Mouse (Mus musculus) small intestine, adult 2 months (tissue): Measurements from ENCODE around the gene Tmem132e. TPM values are rescaled to one million over a fixed set of nuclear protein-coding genes. Genes with fewer than 3 reads are reported as not detected.

Experiments
- H3K27ac ChIP-seq: fragments of 200-500 bp; 2 replicates; pipeline ENCODE4 v1.5.1; 2012; ENCODE audit warnings: low read depth, low read length, control low read depth, inconsistent platforms; ENCODE audit not compliant: insufficient read depth
- H3K27me3 ChIP-seq: fragments of 200-500 bp; 2 replicates; pipeline ENCODE4 v1.6.1; 2012; ENCODE audit warnings: mild to moderate bottlenecking, moderate library complexity, low read length, inconsistent platforms; ENCODE audit not compliant: control insufficient read depth, insufficient read depth
- H3K36me3 ChIP-seq: fragments of 200-500 bp; 2 replicates; pipeline ENCODE4 v1.6.1; 2012; ENCODE audit warnings: mild to moderate bottlenecking, low read length, control low read depth, inconsistent platforms; ENCODE audit not compliant: control insufficient read depth, insufficient read depth
- H3K4me1 ChIP-seq: fragments of 200-500 bp; 2 replicates; pipeline ENCODE4 v1.6.1; 2012; ENCODE audit warnings: low read length, inconsistent platforms, mixed read lengths; ENCODE audit not compliant: control insufficient read depth, insufficient read depth, insufficient read length
- H3K4me3 ChIP-seq: fragments of 200-500 bp; 2 replicates; pipeline ENCODE4 v1.5.1; 2012; ENCODE audit warnings: low read depth, mild to moderate bottlenecking, control low read depth, inconsistent platforms, low read length, moderate library complexity
- CTCF ChIP-seq: fragments of 200-500 bp; IDR thresholded peaks from 2 replicates; pipeline ENCODE4 v1.5.1; 2012; ENCODE audit warnings: low read depth, mild to moderate bottlenecking, control low read depth, inconsistent platforms, low read length, moderate library complexity, mixed read lengths; ENCODE audit not compliant: insufficient replicate concordance, insufficient read length; ENCODE audit errors: extremely low read depth
- POLR2A ChIP-seq: fragments of 200-500 bp; IDR thresholded peaks from 2 replicates; pipeline ENCODE4 v1.6.1; 2012; ENCODE audit warnings: low read depth, mild to moderate bottlenecking, control low read depth, inconsistent platforms, low read length, moderate library complexity
- WGBS: fragments of 180-500 bp; shearing (Covaris S2); methylation state at CpG from one replicate; pipeline ENCODE4 v1.1.7; 2018; 5-methylcytosine and 5-hydroxymethylcytosine counted together
- polyA plus RNA-seq: library from polyadenylated mRNA; depleted of rRNA; stranded (reverse); fragments of >200 nt; gene quantifications from 2 replicates; pipeline ENCODE4 v1.2.3, GENCODE M21; 2012

Tmem132e gene
- polyA plus RNA-seq, 1 experiment, result 3.7 TPM

- no peak overlapping the region for H3K27ac ChIP-seq
- WGBS, result 8% methylated on average over 62 of the region's 62 CpGs
- no peak for TF ChIP-seq CTCF
- H3K4me3 ChIP-seq, result peak overlapping the region; percentile 22; the same call in 1 of the 2 replicates
- H3K27me3 ChIP-seq, result peaks cover 16% of the 10 kb centered on the region
- no peaks in the 10 kb centered on the region for H3K36me3 ChIP-seq
- H3K4me1 ChIP-seq, result no peaks in the 10 kb centered on the region
Observed at GRCm38 (mm10) chr11:82434091-82434831, 45.6 kb downstream of the Tmem132e start.

- Histone ChIP-seq H3K36me3 (no peaks in the 10 kb centered on the region), H3K27ac (no peak overlapping the region), H3K4me1 (no peaks in the 10 kb centered on the region), H3K4me3 (no peak overlapping the region; the same call in 1 of the 2 replicates), H3K27me3 (peaks cover 16% of the 10 kb centered on the region)
- TF ChIP-seq POLR2A (no peak), CTCF (no peak)
- 12% methylated on average over 36 of the region's 36 CpGs for WGBS
Observed at GRCm38 (mm10) chr11:82434832-82435182, 46.1 kb downstream of the Tmem132e start.

GRCm38 (mm10) chr11:82448485-82448884 lies 59.8 kb downstream of the Tmem132e start:
- 56% methylated on average over 9 of the region's 9 CpGs for WGBS
- no peaks in the 10 kb centered on the region for H3K4me1 ChIP-seq
- H3K4me3 ChIP-seq, result no peak overlapping the region
- no peaks in the 10 kb centered on the region for H3K27me3 ChIP-seq
- H3K27ac ChIP-seq, result no peak overlapping the region
- H3K36me3 ChIP-seq, result no peaks in the 10 kb centered on the region
- TF ChIP-seq CTCF, result no peak

DNA sequence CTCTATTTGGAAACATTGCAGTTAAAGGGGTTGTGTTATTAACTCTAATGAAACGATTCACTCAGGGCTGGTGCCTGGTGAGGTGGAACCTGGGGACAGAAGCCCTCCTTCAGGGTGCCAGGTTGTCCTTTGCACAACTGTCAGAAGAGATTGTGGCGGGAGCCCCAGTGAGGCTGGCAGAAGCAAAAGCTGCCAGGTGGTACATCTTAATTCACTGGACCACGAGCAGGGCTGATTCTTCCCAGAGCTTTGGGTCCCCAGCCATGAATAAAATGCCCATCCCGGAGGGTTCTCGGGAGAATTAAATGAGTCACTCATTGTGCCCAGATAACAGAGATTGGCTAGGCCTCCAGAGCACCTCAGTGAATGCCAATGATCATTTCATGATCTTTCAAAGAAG lies 63.8 kb downstream of the Tmem132e start:
- H3K4me3 ChIP-seq, result no peak overlapping the region
- no peaks in the 10 kb centered on the region for H3K4me1 ChIP-seq
- no peaks in the 10 kb centered on the region for H3K27me3 ChIP-seq
- no peak for TF ChIP-seq POLR2A
- TF ChIP-seq CTCF, result no peak
- no peak overlapping the region for H3K27ac ChIP-seq
- H3K36me3 ChIP-seq, result no peaks in the 10 kb centered on the region
- WGBS, result 69% methylated on average over 5 of the region's 5 CpGs

DNA sequence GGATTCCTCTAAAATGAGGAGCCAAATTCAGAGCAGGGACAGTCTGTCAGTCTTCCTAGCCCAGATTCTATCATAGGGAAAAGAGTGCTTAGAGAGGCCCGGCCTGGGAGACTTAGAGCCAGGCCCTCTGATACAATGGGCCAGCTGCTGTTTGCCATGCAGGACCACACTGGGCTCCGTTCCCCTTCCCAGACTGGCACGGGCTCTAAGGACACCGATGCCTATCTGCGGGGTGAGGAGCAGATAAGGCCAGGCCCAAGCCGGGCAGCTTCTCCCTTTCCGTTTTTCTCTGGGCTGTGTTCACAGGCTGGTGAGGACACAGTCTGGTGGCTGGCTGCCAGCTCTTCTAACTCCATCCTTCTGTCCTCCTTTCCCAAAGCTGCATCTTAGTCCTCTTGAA lies 64.5 kb downstream of the Tmem132e start:
- Histone ChIP-seq H3K36me3 (no peaks in the 10 kb centered on the region), H3K4me3 (no peak overlapping the region), H3K27me3 (no peaks in the 10 kb centered on the region), H3K27ac (no peak overlapping the region), H3K4me1 (no peaks in the 10 kb centered on the region)
- 67% methylated on average over 7 of the region's 7 CpGs for WGBS
- TF ChIP-seq POLR2A (no peak), CTCF (no peak)

DNA sequence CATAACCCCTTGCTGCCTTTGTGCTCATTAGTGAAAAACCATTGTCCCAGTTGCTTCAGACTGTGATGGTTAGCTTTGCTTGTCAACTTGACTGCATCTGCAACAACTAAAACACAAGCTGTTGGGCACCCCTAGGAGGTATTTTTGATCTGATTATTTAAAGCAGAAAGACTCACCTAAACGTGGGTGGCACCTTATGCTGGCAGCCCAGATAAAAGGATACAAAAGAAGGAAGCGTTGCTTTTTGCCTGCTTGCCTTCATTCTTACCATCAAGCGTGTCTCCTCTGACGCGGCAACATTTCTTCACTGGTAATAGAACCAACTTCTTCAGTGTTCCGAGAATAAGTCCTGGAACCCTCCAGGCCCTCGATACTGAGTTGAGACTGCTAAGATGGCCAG lies 72.6 kb downstream of the Tmem132e start:
- Histone ChIP-seq H3K27ac (no peak overlapping the region), H3K27me3 (no peaks in the 10 kb centered on the region), H3K4me3 (no peak overlapping the region), H3K4me1 (no peaks in the 10 kb centered on the region), H3K36me3 (no peaks in the 10 kb centered on the region)
- 78% methylated on average over 7 of the region's 7 CpGs for WGBS
- no peak for TF ChIP-seq POLR2A
- TF ChIP-seq CTCF, result no peak

DNA sequence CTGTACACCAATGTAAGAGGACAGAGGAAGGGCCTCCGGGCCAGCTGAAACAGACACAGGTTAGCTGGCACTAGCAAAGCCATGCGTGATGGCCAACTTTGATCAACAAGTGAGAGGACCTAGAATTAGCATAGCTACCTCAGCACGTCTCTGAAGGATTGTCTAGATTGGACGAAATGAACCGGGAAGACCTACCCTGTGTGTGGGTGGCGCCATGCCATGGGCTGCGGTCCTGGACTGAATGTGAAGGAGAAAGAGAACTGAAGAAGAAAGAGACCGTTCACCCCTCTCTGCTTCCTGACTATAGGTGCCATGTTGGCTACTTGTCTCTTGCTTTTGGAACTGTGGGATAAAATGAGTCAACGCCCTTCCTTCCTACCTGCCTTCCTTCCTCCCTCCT lies 76.8 kb downstream of the Tmem132e start:
- 90% methylated on average over 9 of the region's 9 CpGs for WGBS

More for the DNA sequence above, 76.8 kb downstream of the Tmem132e start:
- 0 out of 2 replicates have a peak, but pooled peaks cover 1% of the 10 kb centered on the region for H3K4me1 ChIP-seq
- H3K27me3 ChIP-seq, result no peaks in the 10 kb centered on the region
- H3K4me3 ChIP-seq, result no peak overlapping the region
- no peak for TF ChIP-seq CTCF
- TF ChIP-seq POLR2A, result no peak
- H3K27ac ChIP-seq, result no peak overlapping the region
- H3K36me3 ChIP-seq, result no peaks in the 10 kb centered on the region
